Mouse (Mus musculus): Measurements from ENCODE around the gene Fam126a.

DNA sequence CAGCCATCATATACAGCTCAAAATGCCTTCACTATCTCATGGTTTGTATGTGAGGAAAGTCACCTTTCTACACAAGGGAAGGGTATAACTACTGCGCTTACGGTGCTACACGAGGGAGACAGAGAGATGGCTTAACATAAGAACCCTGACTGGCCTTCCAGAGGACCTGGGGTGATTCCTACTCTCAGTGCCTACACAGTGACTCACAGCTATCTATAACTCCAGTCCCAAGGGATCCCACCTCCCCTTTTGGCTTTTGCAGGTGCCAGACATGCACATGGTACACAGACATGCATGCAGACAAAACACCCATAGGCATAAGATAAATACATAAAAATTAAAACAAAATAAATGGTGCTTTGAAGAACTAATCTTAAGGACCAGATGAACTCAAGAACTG lies 35.6 kb downstream of the Fam126a start:
- TF ChIP-seq CTCF (IDR thresholded peaks at IDR 0.05; ENCODE audit: borderline replicate concordance, insufficient read depth, low read depth, low read length) (no peak), POLR2A (IDR thresholded peaks at IDR 0.05; ENCODE audit: borderline replicate concordance, insufficient read depth, low read length) (no peak)
